Mouse (Mus musculus) lung, embryonic 14.5 days (tissue): ENCODE results near the gene Pnp. TPM values are rescaled to one million over a fixed set of nuclear protein-coding genes. Genes with fewer than 3 reads are reported as not detected.
A peak's percentile ranks its signal among the peaks of the same experiment; 100 is the strongest.
"Not testable (repeated sequence)": the region's sequence is repeated elsewhere in the genome, so short reads cannot be mapped to it uniquely, and the experiment has no call there.

Experiments
- ATAC-seq: fragments of 200-750 bp; cut with Nextera tagmentation; 2 replicates; pipeline ENCODE4 v1.8.0; 2017; ENCODE audit warnings: mild to moderate bottlenecking, moderate TSS enrichment, moderate library complexity; ENCODE audit not compliant: insufficient read depth
- DNase-seq: peaks from one replicate; pipeline ENCODE4 v3.0.0-alpha.2; 2015
- H3K27ac ChIP-seq: fragments of 300-500 bp; sonication (generic); 2 replicates; pipeline ENCODE4 v1.5.1; 2014; ENCODE audit warnings: low read depth, mild to moderate bottlenecking, moderate library complexity
- H3K27me3 ChIP-seq: fragments of 300-500 bp; sonication (generic); 2 replicates; pipeline ENCODE4 v1.6.1; 2014; ENCODE audit warnings: low read length, control low read depth; ENCODE audit not compliant: insufficient read depth
- H3K36me3 ChIP-seq: fragments of 300-500 bp; sonication (generic); 2 replicates; pipeline ENCODE4 v1.6.1; 2014; ENCODE audit warnings: control low read depth; ENCODE audit not compliant: insufficient read depth
- H3K4me1 ChIP-seq: fragments of 300-500 bp; sonication (generic); 2 replicates; pipeline ENCODE4 v1.6.1; 2014; ENCODE audit warnings: antibody characterized with exemption, control low read depth; ENCODE audit not compliant: insufficient read depth
- H3K4me2 ChIP-seq: fragments of 300-500 bp; sonication (generic); 2 replicates; pipeline ENCODE4 v1.6.1; 2014; ENCODE audit warnings: mild to moderate bottlenecking
- H3K4me3 ChIP-seq: fragments of 300-500 bp; sonication (generic); 2 replicates; pipeline ENCODE4 v1.5.1; 2014; ENCODE audit warnings: low read depth, low read length
- H3K9ac ChIP-seq: fragments of 300-500 bp; sonication (generic); 2 replicates; pipeline ENCODE4 v1.6.1; 2014
- H3K9me3 ChIP-seq: fragments of 300-500 bp; sonication (generic); 2 replicates; pipeline ENCODE4 v1.6.1; 2016; ENCODE audit warnings: low read depth, low read length, control low read depth
- CTCF ChIP-seq: IDR thresholded peaks from 2 replicates; pipeline ENCODE4 v1.5.1; 2016; ENCODE audit warnings: antibody characterized with exemption, low read depth
- WGBS: fragments of 180-500 bp; shearing (Covaris S2); extraction: QIAGEN DNeasy Blood & Tissue Kit; methylation state at CpG from one replicate; pipeline ENCODE4 v1.1.7; 2014; 5-methylcytosine and 5-hydroxymethylcytosine counted together
- polyA plus RNA-seq: library from polyadenylated mRNA; unstranded; fragments of >200 nt; fragmentation: Nextera tagmentation; extraction: Ambion mirVana; gene quantifications from 2 replicates; pipeline ENCODE4 v1.2.1, GENCODE M21; 2014

Pnp gene
- polyA plus RNA-seq, 1 experiment from 2014 or later: 64.4 TPM

GRCm38 (mm10) chr14:50931493-50932020 lies 675 bp downstream of the Pnp start:
- DNase-seq (peak; percentile 25), ATAC-seq (no peak)
- Histone ChIP-seq H3K27me3 (no peaks in the 10 kb centered on the region), H3K4me1 (no peaks in the 10 kb centered on the region), H3K36me3 (peaks cover 28% of the 10 kb centered on the region), H3K9ac (peak overlapping the region; percentile 61), H3K27ac (peak overlapping the region; percentile 90), H3K4me2 (peak overlapping the region; percentile 73), H3K9me3 (no peaks in the 10 kb centered on the region), H3K4me3 (peak overlapping the region; percentile 97)
- TF ChIP-seq CTCF: no peak
- 11% methylated on average over 12 of the region's 12 CpGs for WGBS

GRCm38 (mm10) chr14:50936649-50937048 lies 5.8 kb downstream of the Pnp start:
- WGBS: 60% methylated on average over 1 of the region's 1 CpGs
- DNase-seq (no peak), ATAC-seq (no peak)
- no peak overlapping the region for H3K27ac ChIP-seq
- no peak for TF ChIP-seq CTCF
- H3K4me1 ChIP-seq: no peaks in the 10 kb centered on the region
- H3K4me2 ChIP-seq: no peak overlapping the region
- H3K9ac ChIP-seq: no peak overlapping the region
- no peaks in the 10 kb centered on the region for H3K36me3 ChIP-seq
- H3K4me3 ChIP-seq: no peak overlapping the region
- no peaks in the 10 kb centered on the region for H3K9me3 ChIP-seq
- no peaks in the 10 kb centered on the region for H3K27me3 ChIP-seq

- Histone ChIP-seq H3K4me2 (no peak overlapping the region), H3K4me3 (no peak overlapping the region), H3K9ac (no peak overlapping the region), H3K9me3 (no peaks in the 10 kb centered on the region), H3K36me3 (no peaks in the 10 kb centered on the region), H3K27ac (no peak overlapping the region), H3K4me1 (no peaks in the 10 kb centered on the region), H3K27me3 (no peaks in the 10 kb centered on the region)
- DNase-seq: no peak
- no peak for TF ChIP-seq CTCF
- WGBS: 82% methylated on average over 3 of the region's 3 CpGs
- no peak for ATAC-seq
These were observed 7.4 kb downstream of the Pnp start for GRCm38 (mm10) chr14:50938119-50938908.

- DNase-seq: no peak
- Histone ChIP-seq H3K27ac (no peak overlapping the region), H3K4me3 (no peak overlapping the region), H3K36me3 (no peaks in the 10 kb centered on the region), H3K27me3 (no peaks in the 10 kb centered on the region), H3K9me3 (no peaks in the 10 kb centered on the region), H3K4me1 (no peaks in the 10 kb centered on the region), H3K9ac (no peak overlapping the region), H3K4me2 (no peak overlapping the region)
- TF ChIP-seq CTCF: no peak
- 27% methylated on average over 2 of the region's 2 CpGs for WGBS
- no peak for ATAC-seq
These were observed 8.1 kb downstream of the Pnp start for GRCm38 (mm10) chr14:50938940-50939339.

GRCm38 (mm10) chr14:50943932-50944667 lies 13.2 kb downstream of the Pnp start, which contains the start of gene Gm49342:
TSS of gene Gm49342 (plus strand) at chr14:50944517.
- no peaks in the 10 kb centered on the region for H3K4me1 ChIP-seq
- peak within 1 kb of the TSS; percentile 59 for H3K9ac ChIP-seq
- WGBS: 11% methylated on average over 31 of the region's 31 CpGs
- peak; percentile 99 for ATAC-seq
- no peaks in the 10 kb centered on the region for H3K9me3 ChIP-seq
- peak within 1 kb of the TSS; percentile 67 for H3K4me2 ChIP-seq
- H3K27ac ChIP-seq: peak within 1 kb of the TSS; percentile 88
- H3K4me3 ChIP-seq: peak within 1 kb of the TSS; percentile 48
- TF ChIP-seq CTCF: peak; percentile 59
- peak; percentile 96 for DNase-seq
- no peaks in the 10 kb centered on the region for H3K36me3 ChIP-seq
- no peaks in the 10 kb centered on the region for H3K27me3 ChIP-seq

- peak overlapping the region; percentile 59 for H3K9ac ChIP-seq
- under 1% methylated on average over 15 of the region's 15 CpGs for WGBS
- H3K27me3 ChIP-seq, H3K9me3 ChIP-seq, H3K4me1 ChIP-seq, H3K36me3 ChIP-seq: not testable (repeated sequence)
- ATAC-seq (peak; percentile 96), DNase-seq (peak; percentile 60)
- H3K27ac ChIP-seq: peak overlapping the region; percentile 88
- H3K4me2 ChIP-seq: peak overlapping the region; percentile 67
- TF ChIP-seq CTCF: peak; percentile 31
- H3K4me3 ChIP-seq: peak overlapping the region; percentile 48
These were observed 13.8 kb downstream of the Pnp start for GRCm38 (mm10) chr14:50944668-50945033.

DNA sequence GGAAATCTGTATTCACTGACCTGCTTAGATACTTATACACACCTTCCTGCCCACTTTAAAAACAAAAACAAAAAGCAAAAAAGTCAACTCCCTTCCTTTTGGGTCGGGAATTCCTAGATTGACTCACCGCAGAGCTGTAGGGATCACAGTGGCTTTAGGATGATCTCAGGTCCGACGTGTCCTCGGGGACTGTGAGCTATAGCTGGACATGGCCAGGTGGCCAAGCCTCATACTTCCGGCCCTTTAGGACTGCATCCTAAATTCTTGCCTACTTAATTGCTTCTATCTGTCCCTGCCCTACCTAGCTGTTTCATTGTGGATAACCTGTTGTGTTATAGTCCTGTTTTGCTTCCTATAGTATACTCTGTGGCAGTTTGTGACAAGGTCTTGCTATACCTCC lies 14.2 kb downstream of the Pnp start:
- H3K36me3 ChIP-seq, H3K4me1 ChIP-seq, H3K9me3 ChIP-seq, H3K27me3 ChIP-seq, DNase-seq: not testable (repeated sequence)
- 0 out of 2 replicates have a peak, but pooled peaks have one; percentile 4 for ATAC-seq
- 8% methylated on average over 6 of the region's 6 CpGs for WGBS
- Histone ChIP-seq H3K27ac (peak overlapping the region; percentile 88), H3K9ac (peak overlapping the region; percentile 59), H3K4me2 (peak overlapping the region; percentile 67), H3K4me3 (peak overlapping the region; percentile 48)

GRCm38 (mm10) chr14:50945526-50945925 lies 14.6 kb downstream of the Pnp start:
- H3K4me2 ChIP-seq: peak overlapping the region; percentile 67
- peak overlapping the region; percentile 59 for H3K9ac ChIP-seq
- not testable (repeated sequence) for H3K36me3 ChIP-seq, ATAC-seq, H3K9me3 ChIP-seq, H3K4me1 ChIP-seq, DNase-seq, H3K27me3 ChIP-seq, H3K27ac ChIP-seq
- peak overlapping the region; percentile 48 for H3K4me3 ChIP-seq
- 16% methylated on average over 3 of the region's 3 CpGs for WGBS
